Mouse (Mus musculus) CH12.LX (cell line): ENCODE measurements at regions not wholly inside any gene's neighbourhood (a gene's known extent, or its start where the extent isn't known, plus 50 kb on each side); places are given as distances from the start of the nearest gene placed in this dataset.

ENCODE experiments used
- CTCF ChIP-seq, 2 experiments: IDR thresholded peaks in 1 of 2; conservative IDR thresholded peaks in 1 of 2; 2 replicates each; pipeline ENCODE4 v1.5.1; 2011 to 2012; ENCODE audit warnings: low read depth in 2 of 2, low read length in 2 of 2, improper control_type of control experiment in 1 of 2, inconsistent platforms in 1 of 2, mild to moderate bottlenecking in 1 of 2, moderate library complexity in 1 of 2
- EP300 ChIP-seq: IDR thresholded peaks from 2 replicates; pipeline ENCODE4 v1.6.1; 2011; ENCODE audit warnings: low read length, improper control_type of control experiment
- HCFC1 ChIP-seq: IDR thresholded peaks from 2 replicates; pipeline ENCODE4 v1.6.1; 2012; ENCODE audit warnings: low read depth, mild to moderate bottlenecking, inconsistent platforms, low read length, improper control_type of control experiment
- MXI1 ChIP-seq: IDR thresholded peaks from 2 replicates; pipeline ENCODE4 v1.6.1; 2011; ENCODE audit warnings: mild to moderate bottlenecking, low read depth, low read length, improper control_type of control experiment
- POLR2A ChIP-seq: IDR thresholded peaks from 2 replicates; pipeline ENCODE4 v1.6.1; 2011; ENCODE audit warnings: low read depth, mild to moderate bottlenecking, improper control_type of control experiment, low read length
- RAD21 ChIP-seq: IDR thresholded peaks from 2 replicates; pipeline ENCODE4 v1.6.1; 2011; ENCODE audit warnings: low read depth, mild to moderate bottlenecking, low read length, improper control_type of control experiment, moderate library complexity
- ZC3H11A ChIP-seq: IDR thresholded peaks from 2 replicates; pipeline ENCODE4 v1.6.1; 2012; ENCODE audit warnings: low read depth, mild to moderate bottlenecking, inconsistent platforms, low read length, improper control_type of control experiment
- ZNF384 ChIP-seq: IDR thresholded peaks from 2 replicates; pipeline ENCODE4 v1.6.1; 2012; ENCODE audit warnings: low read depth, low read length, improper control_type of control experiment, inconsistent platforms

- TF ChIP-seq HCFC1 (no peak), POLR2A (no peak), ZC3H11A (no peak), EP300 (no peak), CTCF (conservative IDR thresholded peaks at IDR 0.05 in 1 of 2, IDR thresholded peaks at IDR 0.05 in 1 of 2; ENCODE audit: low read depth in 2 of 2, low read length in 2 of 2) (no peak), ZNF384 (no peak), MXI1 (no peak), RAD21 (no peak)
These were observed 115.6 kb upstream of the Prkd1 start for GRCm38 (mm10) chr12:50764457-50764856.
